Mouse (Mus musculus) megakaryocyte, embryonic 14.5 days (primary cell): ENCODE data around the gene Dapl1.

ENCODE experiments used
- FLI1 ChIP-seq: IDR thresholded peaks from 2 replicates; pipeline ENCODE4 v1.6.1; 2012; ENCODE audit warnings: low read length, inconsistent platforms, mixed read lengths
- GATA1 ChIP-seq: IDR thresholded peaks from 3 replicates; pipeline ENCODE4 v1.6.1; 2012; ENCODE audit warnings: mixed read lengths, low read length, inconsistent platforms, borderline replicate concordance

- TF ChIP-seq GATA1 (no peak), FLI1 (no peak)
Measured at GRCm38 (mm10) chr2:59467085-59467484, 17.4 kb upstream of the Dapl1 start.
